Mouse (Mus musculus) lung, adult 10 weeks (tissue): ENCODE data around the gene Wwp2. TPM values are rescaled to one million over a fixed set of nuclear protein-coding genes. Genes with fewer than 3 reads are reported as not detected.

Experiments used
- polyA plus RNA-seq: library from polyadenylated mRNA; stranded (reverse); fragments of 350-450 nt; fragmentation: Illumina TruSeq; extraction: RNeasy Lipid Tissue Mini Kit (QIAGEN cat#74804); gene quantifications from one replicate; pipeline ENCODE4 v1.2.3, GENCODE M21; 2014; ENCODE audit warnings: low read depth, low replicate concordance; ENCODE audit not compliant: insufficient read depth

Gene Wwp2
- polyA plus RNA-seq: 18.5 TPM

DNA sequence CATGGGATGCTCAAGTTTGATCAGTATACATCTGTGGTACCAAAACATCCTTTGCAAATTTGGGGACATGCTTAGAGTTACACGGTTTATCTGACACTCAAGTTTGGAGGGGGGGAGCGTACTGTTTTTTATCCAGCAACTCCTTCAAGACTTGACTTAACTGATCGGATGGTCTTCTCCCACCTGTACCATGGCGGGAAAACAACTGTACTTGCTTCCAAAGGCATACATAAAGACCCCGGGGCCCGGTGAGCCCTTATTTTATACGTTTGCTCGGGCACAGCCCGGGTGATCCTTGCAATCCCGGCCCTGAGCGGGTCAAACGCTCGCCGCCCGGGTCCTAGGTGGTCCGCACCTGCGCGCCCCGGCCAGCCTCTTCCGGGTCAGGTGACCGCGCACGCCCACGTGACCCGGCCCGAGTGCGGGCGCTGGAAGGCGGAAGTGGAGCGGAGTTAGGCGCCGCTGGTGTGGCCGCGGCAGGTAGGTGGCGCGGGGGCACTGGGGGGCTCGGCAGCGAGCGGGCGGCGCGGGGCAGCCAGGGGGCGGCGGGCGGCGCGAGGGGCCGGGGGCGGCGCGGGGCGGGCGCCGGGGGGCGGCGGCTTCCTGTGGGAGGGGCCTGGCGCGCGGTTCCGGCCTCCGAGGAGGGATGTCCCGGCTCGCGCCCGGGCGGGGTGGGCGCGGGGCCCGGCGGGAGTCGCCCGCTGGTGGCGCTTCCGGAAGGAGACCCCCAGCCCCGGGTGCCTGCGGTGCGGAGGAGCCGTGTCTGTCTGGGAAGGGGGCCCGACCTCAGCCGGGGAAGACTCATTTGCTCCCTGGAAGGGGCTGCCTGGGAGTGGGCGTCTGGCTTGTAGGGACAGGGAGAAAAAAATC lies at the start of gene Wwp2:
TSS of gene Wwp2 (plus strand) at position 404 of the 870 bp plus-strand sequence.

GRCm38 (mm10) chr8:107403038-107403781 lies 33.0 kb upstream of the Wwp2 start, which contains the start of gene Nqo1:
TSS of gene Nqo1 (minus strand) at chr8:107403206.

DNA sequence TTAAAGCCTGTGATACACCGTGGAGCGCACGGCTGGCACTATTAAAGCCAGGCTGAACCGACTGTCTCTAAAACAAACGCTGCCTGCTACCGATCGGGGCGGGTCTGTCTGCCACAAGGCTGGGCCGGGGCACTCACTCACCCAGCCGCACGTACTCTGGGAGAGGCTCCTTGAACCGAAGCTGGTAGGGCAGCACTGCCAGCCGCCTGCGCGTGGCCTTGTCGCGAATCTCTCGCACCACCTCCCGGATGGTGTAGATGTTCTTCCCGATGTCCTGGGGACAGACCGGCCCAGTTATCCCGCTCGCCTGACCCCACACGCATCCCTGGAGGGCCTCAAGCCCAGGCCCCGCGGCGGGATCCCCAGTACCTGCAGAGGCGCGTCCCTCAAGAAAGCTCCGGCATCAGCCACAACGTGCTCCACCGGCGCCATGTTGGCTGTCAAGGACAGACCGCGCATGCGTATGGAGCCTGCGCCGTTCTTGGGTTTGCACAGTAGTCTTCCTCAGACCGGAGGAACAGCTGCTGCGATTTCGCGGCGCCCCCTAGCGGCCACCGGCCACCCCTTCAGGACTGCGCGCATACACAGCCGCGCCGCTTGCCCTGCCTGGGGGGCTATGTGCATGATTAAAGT lies 11.5 kb upstream of the Wwp2 start, which contains the start of gene Nob1:
TSS of gene Nob1 (minus strand) at position 455 of the 633 bp plus-strand sequence.

DNA sequence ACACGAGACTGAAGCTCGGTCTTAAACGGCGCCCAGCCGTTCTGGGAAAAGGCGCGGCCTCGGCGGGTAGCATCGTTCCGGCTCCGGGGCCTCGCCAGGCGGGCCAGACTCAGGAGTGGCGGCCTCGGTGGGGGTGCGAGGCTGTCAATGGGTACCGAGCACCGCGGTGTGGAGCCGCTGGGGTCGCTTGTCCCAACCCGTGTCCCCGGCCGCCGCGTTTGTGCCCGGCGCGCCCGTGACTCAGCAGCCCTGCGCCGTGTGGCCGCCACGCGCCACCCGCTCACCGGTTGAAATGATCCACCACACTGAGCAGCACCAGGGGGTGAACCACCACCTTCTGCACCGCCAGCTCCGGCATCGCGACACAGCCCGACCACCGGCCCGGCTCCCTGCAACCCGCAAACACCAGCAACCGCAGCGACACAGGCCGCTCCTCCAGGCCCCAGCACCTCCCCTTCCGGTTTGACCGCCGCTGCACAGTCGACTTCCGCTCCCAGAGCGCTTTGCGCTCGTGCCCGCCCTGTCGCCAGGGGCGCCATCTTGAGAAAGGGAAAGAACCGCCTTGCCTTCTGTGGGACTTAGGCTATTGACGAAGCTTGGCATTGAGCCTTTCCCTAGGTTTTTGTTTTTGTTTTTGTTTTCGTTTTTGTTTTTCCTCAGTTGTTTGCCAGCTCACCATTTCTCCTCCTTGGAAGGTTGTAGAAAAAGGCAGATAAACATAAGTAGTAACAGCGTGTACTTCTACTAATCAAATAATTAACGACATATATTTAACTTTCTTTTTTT lies 152.0 kb downstream of the Wwp2 start, which contains the start of gene Psmd7:
TSS of gene Psmd7 (minus strand) at position 470 of the 786 bp plus-strand sequence.

Other genes starting within 250 kb of the Wwp2 start
- gene Nfat5, start 142.9 kb upstream of the Wwp2 start, polyA plus RNA-seq: 10.7 TPM
- gene Nqo1, start 33.2 kb upstream of the Wwp2 start, polyA plus RNA-seq: 6.1 TPM
- 15.2 TPM for gene Nob1, start 11.3 kb upstream of the Wwp2 start, polyA plus RNA-seq
- gene Psmd7, start 152.1 kb downstream of the Wwp2 start, polyA plus RNA-seq: 84.3 TPM